ENCODE assay signal across 8 mouse cellular contexts in the genomic region with DNA sequence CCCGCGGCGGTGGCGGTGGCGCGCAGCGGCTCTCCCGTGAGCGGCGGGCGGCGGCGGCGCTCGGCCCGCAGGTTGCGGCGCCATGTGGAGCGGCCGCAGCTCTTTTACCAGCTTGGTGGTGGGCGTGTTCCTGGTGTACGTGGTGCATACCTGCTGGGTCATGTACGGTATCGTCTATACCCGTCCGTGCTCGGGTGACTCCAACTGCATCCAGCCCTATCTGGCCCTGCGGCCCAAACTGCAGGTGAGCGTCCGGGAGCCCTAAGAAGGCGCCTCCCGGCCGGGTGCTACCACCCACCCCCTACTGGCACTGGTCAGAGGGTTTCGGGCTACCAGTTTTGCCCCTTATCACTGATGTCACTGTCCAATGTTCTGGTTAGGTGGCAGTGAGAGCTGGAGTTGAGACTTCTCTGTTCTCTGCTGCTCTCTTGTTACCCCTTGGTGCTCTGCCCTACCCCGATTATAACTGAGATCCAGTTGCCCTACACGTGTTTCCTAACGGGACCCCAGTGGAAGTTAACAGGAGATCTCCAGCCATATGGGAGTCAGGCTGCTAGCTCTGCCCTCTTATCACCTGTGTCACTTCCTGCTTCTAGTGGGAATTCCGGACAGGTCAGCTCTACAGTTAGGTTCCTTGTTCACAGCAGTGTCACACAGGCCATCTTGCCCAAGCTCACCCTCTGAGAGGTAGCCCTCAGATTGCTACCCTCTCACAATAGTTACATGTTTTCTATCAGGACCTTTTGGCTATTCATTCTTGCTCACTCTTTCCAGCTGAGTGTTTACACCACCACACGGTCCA. TPM values are rescaled to one million over a fixed set of nuclear protein-coding genes. Genes with fewer than 3 reads are reported as not detected.
DNase-seq lines count a peak whose midpoint lies in the region; ATAC-seq and TF ChIP-seq lines count a peak whose summit lies in the region.

No protein-coding gene starts in this region.

- TF ChIP-seq CTCF in hindbrain, postnatal 0 days (IDR thresholded peaks at IDR 0.05; ENCODE audit: low read depth) = peak; percentile 19; the same call in 1 of the 2 replicates

- H3K4me3 ChIP-seq in hindbrain, postnatal 0 days (ENCODE audit: low read length) = peak overlapping the region; percentile 80
- H3K4me3 ChIP-seq in midbrain, embryonic 11.5 days (ENCODE audit: low read depth, low read length) = peak overlapping the region; percentile 87

- H3K9me3 ChIP-seq in hindbrain, postnatal 0 days (ENCODE audit: low read length) = no peaks in the 10 kb centered on the region
- no peaks in the 10 kb centered on the region for H3K9me3 ChIP-seq in midbrain, embryonic 11.5 days (ENCODE audit: control insufficient read depth, low read length)

- peaks cover 23% of the 10 kb centered on the region for H3K36me3 ChIP-seq in hindbrain, postnatal 0 days (ENCODE audit: insufficient read depth, low read length)
- H3K36me3 ChIP-seq in midbrain, embryonic 11.5 days (ENCODE audit: control insufficient read depth, insufficient read depth, low read length) = peaks cover 4% of the 10 kb centered on the region; the same call in 1 of the 2 replicates

- peaks cover 16% of the 10 kb centered on the region for H3K4me1 ChIP-seq in hindbrain, postnatal 0 days (ENCODE audit: insufficient read depth, low read length)
- H3K4me1 ChIP-seq in midbrain, embryonic 11.5 days (ENCODE audit: control insufficient read depth, insufficient read depth, low read length) = peaks cover 14% of the 10 kb centered on the region

- H3K4me2 ChIP-seq in hindbrain, postnatal 0 days (ENCODE audit: low read depth, low read length) = peak overlapping the region; percentile 98
- H3K4me2 ChIP-seq in midbrain, embryonic 11.5 days = peak overlapping the region; percentile 95

- 6% methylated on average over 28 of the region's 39 CpGs for WGBS in hindbrain, postnatal 0 days
- 3% methylated on average over 37 of the region's 39 CpGs for WGBS in midbrain, embryonic 11.5 days

- H3K9ac ChIP-seq in hindbrain, postnatal 0 days (replicated peaks; ENCODE audit: low read length) = peak overlapping the region; percentile 88
- peak overlapping the region; percentile 89 for H3K9ac ChIP-seq in midbrain, embryonic 11.5 days (ENCODE audit: low read length)

- no peaks in the 10 kb centered on the region for H3K27me3 ChIP-seq in hindbrain, postnatal 0 days (ENCODE audit: insufficient read depth, low read length)
- no peaks in the 10 kb centered on the region for H3K27me3 ChIP-seq in midbrain, embryonic 11.5 days (ENCODE audit: control insufficient read depth, insufficient read depth, low read length)

- peak; percentile 11 for DNase-seq in gastrocnemius, postnatal 14 days
- no peak for DNase-seq in gastrocnemius, adult 18-20 months (ENCODE audit: low spot score)
- peak; percentile 47 for DNase-seq in 416B (ENCODE audit: low read depth)
- peak; percentile 6 for DNase-seq in hindbrain, postnatal 0 days (ENCODE audit: low spot score)
- DNase-seq in midbrain, embryonic 11.5 days (ENCODE audit: low spot score, missing footprints) = peak; percentile 86
- no peak for DNase-seq in gastrocnemius, postnatal 4 days (ENCODE audit: low spot score in 2 of 2)
- no peak for DNase-seq in adrenal gland, postnatal 10 days

- H3K27ac ChIP-seq in hindbrain, postnatal 0 days = peak overlapping the region; percentile 70
- H3K27ac ChIP-seq in midbrain, embryonic 11.5 days (ENCODE audit: low read depth, low read length) = no peak overlapping the region

- ATAC-seq in common myeloid progenitor, adult 5-6 weeks (replicated peaks; ENCODE audit: low read depth, poor library complexity, severe bottlenecking) = peak; percentile 5
- ATAC-seq in hindbrain, postnatal 0 days = peak; percentile 80
- peak; percentile 87 for ATAC-seq in midbrain, embryonic 11.5 days (ENCODE audit: low FRiP score)

- intact Hi-C loops in gastrocnemius, postnatal 14 days (cut with DNase I; ENCODE audit: low total_unique reads) = no loop called here

RNA-seq across cellular contexts. Expression of gene Clptm1l, which starts 0.6 kb away (rescaled TPM):
- total RNA-seq in gastrocnemius, postnatal 14 days (2021) = 10 to 100 TPM; 39.5 to 50.3 TPM
- total RNA-seq in gastrocnemius, adult 18-20 months (2021) = 10 to 100 TPM; 30.0 to 36.6 TPM
- 65.2 and 80.3 TPM in 2 replicates for total RNA-seq in common myeloid progenitor, adult 5-6 weeks (2017)
- 130 and 150 TPM in 2 replicates for total RNA-seq in hindbrain, postnatal 0 days (2014; rRNA removed)
- polyA plus RNA-seq in hindbrain, postnatal 0 days (2015; fragmentation: Nextera tagmentation; extraction: Ambion mirVana) = 127 and 131 TPM in 2 replicates
- 106 and 118 TPM in 2 replicates for polyA plus RNA-seq in midbrain, embryonic 11.5 days (2014; fragmentation: Nextera tagmentation; extraction: Ambion mirVana)
- 10 to 100 TPM; 62.5 to 67.4 TPM for total RNA-seq in gastrocnemius, postnatal 4 days (2021)
- total RNA-seq in adrenal gland, postnatal 10 days (2021) = 100 to 1,000 TPM; 110 to 111 TPM

RNA-seq across cellular contexts. Expression of gene Tert, which starts 22.4 kb away (rescaled TPM):
- under 1 TPM; 0.14 to 0.18 TPM for total RNA-seq in gastrocnemius, postnatal 14 days (2021)
- under 1 TPM in 1 of 2 experiments, not detected in 1; 0.07 TPM for total RNA-seq in gastrocnemius, adult 18-20 months (2021)
- 1.4 and 2.7 TPM in 2 replicates for total RNA-seq in common myeloid progenitor, adult 5-6 weeks (2017)
- 5.6 and 8.0 TPM in 2 replicates for total RNA-seq in hindbrain, postnatal 0 days (2014; rRNA removed)
- polyA plus RNA-seq in hindbrain, postnatal 0 days (2015; fragmentation: Nextera tagmentation; extraction: Ambion mirVana) = 2.6 and 2.7 TPM in 2 replicates
- polyA plus RNA-seq in midbrain, embryonic 11.5 days (2014; fragmentation: Nextera tagmentation; extraction: Ambion mirVana) = 2.1 and 2.5 TPM in 2 replicates
- total RNA-seq in gastrocnemius, postnatal 4 days (2021) = 1 to 10 TPM; 1.1 to 1.4 TPM
- 1 to 10 TPM; 3.2 to 7.8 TPM for total RNA-seq in adrenal gland, postnatal 10 days (2021)

Comparison
In these comparisons a context has a peak if more than half of its experiments do, and no peak if none do; other contexts are left out.
1. DNase-seq: peak in gastrocnemius, postnatal 14 days (single experiment), 416B (single experiment), hindbrain, postnatal 0 days (single experiment) and midbrain, embryonic 11.5 days (single experiment); none in gastrocnemius, adult 18-20 months (single experiment), gastrocnemius, postnatal 4 days (0 of 2) and adrenal gland, postnatal 10 days (single experiment).
2. ATAC-seq: peak in every context shown above with its lines; median percentile 87 in midbrain, embryonic 11.5 days; 80 in hindbrain, postnatal 0 days; 5 in common myeloid progenitor, adult 5-6 weeks.